Mouse (Mus musculus) E14TG2a.4 (cell line): ENCODE data around the gene Bcam.

Experiments
- H3K27me3 ChIP-seq: 2 replicates; pipeline ENCODE4 v1.6.1; 2014; ENCODE audit warnings: low read length, control low read depth; ENCODE audit not compliant: insufficient read depth
- H3K36me3 ChIP-seq: 2 replicates; pipeline ENCODE4 v1.6.1; 2014; ENCODE audit warnings: low read length, control low read depth; ENCODE audit not compliant: insufficient read depth
- H3K4me1 ChIP-seq: replicated peaks from 2 replicates; pipeline ENCODE4 v1.6.1; 2014; ENCODE audit warnings: low read depth, low read length, control low read depth
- H3K4me3 ChIP-seq: replicated peaks from 2 replicates; pipeline ENCODE4 v1.5.1; 2014; ENCODE audit warnings: mild to moderate bottlenecking, low read length
- H3K9me3 ChIP-seq: 2 replicates; pipeline ENCODE4 v1.6.1; 2014; ENCODE audit warnings: low read length, control low read depth
- CTCF ChIP-seq: conservative IDR thresholded peaks from 2 replicates; pipeline ENCODE4 v1.5.1; 2014; ENCODE audit warnings: low read length
- NANOG ChIP-seq: IDR thresholded peaks from 2 replicates; pipeline ENCODE4 v1.6.1; 2014; ENCODE audit warnings: borderline replicate concordance, low read length, mixed read lengths
- POU5F1 ChIP-seq: IDR thresholded peaks from 2 replicates; pipeline ENCODE4 v1.6.1; 2014; ENCODE audit warnings: low read length, borderline replicate concordance

Gene Bcam

GRCm38 (mm10) chr7:19811114-19811513 lies 40.3 kb upstream of the Bcam start:
- no peaks in the 10 kb centered on the region for H3K27me3 ChIP-seq
- H3K9me3 ChIP-seq: peaks cover 40% of the 10 kb centered on the region
- 0 out of 2 replicates have a peak overlapping the region, but pooled peaks have one; percentile 35 for H3K4me3 ChIP-seq
- H3K4me1 ChIP-seq: peaks cover 77% of the 10 kb centered on the region
- H3K36me3 ChIP-seq: peaks cover 85% of the 10 kb centered on the region
- TF ChIP-seq POU5F1: no peak
- TF ChIP-seq NANOG: no peak
- TF ChIP-seq CTCF: no peak

GRCm38 (mm10) chr7:19809369-19809768 lies 38.6 kb upstream of the Bcam start:
- Histone ChIP-seq H3K4me1 (peaks cover 64% of the 10 kb centered on the region), H3K36me3 (peaks cover 74% of the 10 kb centered on the region), H3K9me3 (peaks cover 27% of the 10 kb centered on the region), H3K4me3 (peak overlapping the region; percentile 49), H3K27me3 (no peaks in the 10 kb centered on the region)
- no peak for TF ChIP-seq POU5F1

GRCm38 (mm10) chr7:19806356-19806969 lies 35.6 kb upstream of the Bcam start:
- 0 out of 2 replicates have a peak, but pooled peaks cover 2% of the 10 kb centered on the region for H3K9me3 ChIP-seq
- H3K36me3 ChIP-seq: peaks cover 45% of the 10 kb centered on the region
- TF ChIP-seq NANOG (no peak), POU5F1 (no peak), CTCF (no peak)
- peaks cover 51% of the 10 kb centered on the region for H3K4me1 ChIP-seq
- H3K4me3 ChIP-seq: no peak overlapping the region
- H3K27me3 ChIP-seq: no peaks in the 10 kb centered on the region

- Histone ChIP-seq H3K9me3 (no peaks in the 10 kb centered on the region), H3K4me1 (peaks cover 18% of the 10 kb centered on the region), H3K4me3 (no peak overlapping the region), H3K27me3 (no peaks in the 10 kb centered on the region), H3K36me3 (peaks cover 11% of the 10 kb centered on the region)
- no peak for TF ChIP-seq POU5F1
- TF ChIP-seq CTCF: peak; percentile 78
Observed at GRCm38 (mm10) chr7:19802995-19803394, 32.2 kb upstream of the Bcam start.

DNA sequence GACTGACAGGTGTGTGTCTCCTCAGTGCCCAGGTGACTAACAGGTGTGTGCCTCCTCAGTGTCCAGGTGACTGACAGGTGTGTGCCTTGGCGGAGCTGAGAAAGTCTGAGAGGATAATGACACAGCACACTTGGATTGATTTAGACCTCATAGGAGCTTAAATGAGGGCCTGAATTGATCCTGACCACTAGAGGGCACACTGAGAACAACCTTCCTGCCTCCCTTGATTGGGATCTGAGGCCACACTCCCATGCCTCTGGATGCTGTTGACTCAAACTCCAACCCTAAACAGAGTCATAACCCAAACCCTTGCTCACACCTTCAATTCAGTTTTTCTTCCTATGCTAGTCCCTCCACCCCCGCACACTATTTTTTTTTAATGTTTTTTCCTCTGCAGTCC lies 29.9 kb upstream of the Bcam start:
- TF ChIP-seq NANOG (no peak), CTCF (peak; percentile 76)
- Histone ChIP-seq H3K4me1 (peaks cover 28% of the 10 kb centered on the region), H3K27me3 (peaks cover 12% of the 10 kb centered on the region)

GRCm38 (mm10) chr7:19796697-19797588 lies 26.1 kb upstream of the Bcam start, which contains the start of gene Cblc:
Gene Cblc (minus strand): TSS chr7:19796809.
- TF ChIP-seq POU5F1: no peak
- TF ChIP-seq NANOG: no peak
- peak; percentile 78 for TF ChIP-seq CTCF
- H3K27me3 ChIP-seq: peaks cover 14% of the 10 kb centered on the region
- H3K4me1 ChIP-seq: peaks cover 19% of the 10 kb centered on the region
- H3K4me3 ChIP-seq: peak within 1 kb of the TSS; percentile 86
- peaks cover 3% of the 10 kb centered on the region; the same call in 1 of the 2 replicates for H3K9me3 ChIP-seq
- H3K36me3 ChIP-seq: no peaks in the 10 kb centered on the region

More for the DNA sequence above, 29.9 kb upstream of the Bcam start:
- Histone ChIP-seq H3K9me3 (no peaks in the 10 kb centered on the region), H3K4me3 (no peak overlapping the region), H3K36me3 (no peaks in the 10 kb centered on the region)

DNA sequence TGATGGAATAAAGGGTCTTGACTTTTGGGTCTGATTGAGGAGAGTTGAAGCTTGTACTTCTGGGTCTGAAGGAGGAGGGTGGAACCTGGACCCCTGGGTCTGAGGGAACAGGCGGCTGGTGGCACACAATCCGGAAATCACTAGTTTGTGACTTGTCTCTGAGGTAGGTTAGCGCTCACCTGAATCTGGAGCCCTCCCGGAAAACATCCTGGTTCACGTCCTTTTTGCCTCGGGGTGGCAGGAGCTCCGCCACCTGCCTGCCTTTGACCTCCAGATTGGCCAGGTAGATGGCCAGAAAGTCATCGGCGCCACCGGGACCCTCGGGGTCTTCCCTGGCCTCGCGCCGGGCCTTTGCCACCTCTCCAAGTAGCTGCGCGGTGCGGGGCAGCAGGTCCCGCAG lies 25.4 kb upstream of the Bcam start:
- Histone ChIP-seq H3K27me3 (peaks cover 14% of the 10 kb centered on the region), H3K9me3 (peaks cover 3% of the 10 kb centered on the region; the same call in 1 of the 2 replicates), H3K4me1 (peaks cover 19% of the 10 kb centered on the region), H3K36me3 (no peaks in the 10 kb centered on the region), H3K4me3 (peak overlapping the region; percentile 86)
- TF ChIP-seq CTCF (no peak), NANOG (no peak), POU5F1 (no peak)

DNA sequence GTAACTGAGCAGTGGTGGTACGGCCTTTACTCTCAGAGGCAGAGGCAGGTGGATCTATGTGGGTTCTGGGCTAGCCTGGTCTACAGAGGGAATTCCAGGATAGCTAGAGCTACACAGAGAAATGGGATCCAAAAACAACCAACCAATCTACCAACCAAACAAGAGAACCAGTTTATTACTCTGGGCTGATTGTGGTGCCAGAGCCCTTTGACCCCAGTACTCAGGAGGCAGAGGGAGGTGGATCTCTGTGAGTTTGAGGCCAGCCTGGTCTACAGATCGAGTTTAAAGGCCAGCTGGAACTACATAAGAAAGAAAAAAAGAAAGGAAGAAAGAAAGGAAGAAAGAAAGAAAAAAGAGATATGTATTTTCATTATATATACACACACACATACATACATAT lies 24.4 kb upstream of the Bcam start:
- H3K36me3 ChIP-seq: no peaks in the 10 kb centered on the region
- H3K27me3 ChIP-seq: peaks cover 21% of the 10 kb centered on the region
- no peak for TF ChIP-seq NANOG
- no peak for TF ChIP-seq CTCF
- no peak for TF ChIP-seq POU5F1
- peaks cover 3% of the 10 kb centered on the region; the same call in 1 of the 2 replicates for H3K9me3 ChIP-seq
- H3K4me1 ChIP-seq: peaks cover 24% of the 10 kb centered on the region
- no peak overlapping the region for H3K4me3 ChIP-seq
